ENCODE assay signal across 8 mouse cellular contexts in genomic region chr4:130006533-130006932, GRCm38 (mm10). TPM values are rescaled to one million over a fixed set of nuclear protein-coding genes. Genes with fewer than 3 reads are reported as not detected.
DNase-seq lines count a peak whose midpoint lies in the region; ATAC-seq lines count a peak whose summit lies in the region.

No protein-coding gene starts in this region.

- peak overlapping the region; percentile 58 for H3K4me2 ChIP-seq in liver, embryonic 11.5 days
- peak overlapping the region; percentile 50 for H3K4me2 ChIP-seq in embryonic facial prominence, embryonic 14.5 days (ENCODE audit: low read depth, low read length)
- H3K4me2 ChIP-seq in limb, embryonic 12.5 days, result peak overlapping the region; percentile 64
- H3K4me2 ChIP-seq in neural tube, embryonic 15.5 days, result peak overlapping the region; percentile 37

- no peak overlapping the region for H3K9ac ChIP-seq in liver, embryonic 11.5 days (ENCODE audit: low read depth, low read length)
- H3K9ac ChIP-seq in embryonic facial prominence, embryonic 14.5 days (ENCODE audit: low read depth, low read length), result peak overlapping the region; percentile 40
- H3K9ac ChIP-seq in limb, embryonic 12.5 days (replicated peaks), result peak overlapping the region; percentile 53
- H3K9ac ChIP-seq in neural tube, embryonic 15.5 days (replicated peaks), result no peak overlapping the region

- DNase-seq in liver, embryonic 11.5 days (ENCODE audit: low spot score), result no peak
- DNase-seq in liver, result no peak
- DNase-seq in embryonic facial prominence, embryonic 14.5 days (ENCODE audit: low spot score), result no peak
- no peak for DNase-seq in adrenal gland, adult 18-20 months (ENCODE audit: low spot score in 2 of 2)
- no peak for DNase-seq in lung, adult 18-20 months

- ATAC-seq in liver, embryonic 11.5 days (replicated peaks; ENCODE audit: low FRiP score), result no peak; the same call in 1 of the 2 replicates
- no peak for ATAC-seq in embryonic facial prominence, embryonic 14.5 days (ENCODE audit: low read depth)
- no peak for ATAC-seq in limb, embryonic 12.5 days (ENCODE audit: insufficient number of reproducible peaks, insufficient read depth, low FRiP score, low TSS enrichment, low read depth)
- no peak for ATAC-seq in neural tube, embryonic 15.5 days (ENCODE audit: low FRiP score)
- no peak for ATAC-seq in CD4-positive, CD25-positive, alpha-beta regulatory T cell, adult 4 months

- no peaks in the 10 kb centered on the region for H3K9me3 ChIP-seq in liver, embryonic 11.5 days (ENCODE audit: control insufficient read depth, low read length)
- no peaks in the 10 kb centered on the region for H3K9me3 ChIP-seq in embryonic facial prominence, embryonic 14.5 days (ENCODE audit: control insufficient read depth, low read length)
- H3K9me3 ChIP-seq in limb, embryonic 12.5 days, result no peaks in the 10 kb centered on the region
- no peaks in the 10 kb centered on the region for H3K9me3 ChIP-seq in neural tube, embryonic 15.5 days (replicated peaks)

- H3K36me3 ChIP-seq in liver, embryonic 11.5 days (ENCODE audit: control insufficient read depth, insufficient read depth, low read length), result no peaks in the 10 kb centered on the region
- peaks cover 21% of the 10 kb centered on the region; the same call in 1 of the 2 replicates for H3K36me3 ChIP-seq in embryonic facial prominence, embryonic 14.5 days (ENCODE audit: control insufficient read depth, insufficient read depth, low read length)
- peaks cover 5% of the 10 kb centered on the region; the same call in 1 of the 2 replicates for H3K36me3 ChIP-seq in limb, embryonic 12.5 days
- H3K36me3 ChIP-seq in neural tube, embryonic 15.5 days, result peaks cover 28% of the 10 kb centered on the region

- peak overlapping the region; percentile 29 for H3K4me3 ChIP-seq in liver, embryonic 11.5 days (ENCODE audit: low read depth, low read length)
- peak overlapping the region; percentile 23 for H3K4me3 ChIP-seq in embryonic facial prominence, embryonic 14.5 days (ENCODE audit: low read depth, low read length)
- H3K4me3 ChIP-seq in limb, embryonic 12.5 days (replicated peaks), result peak overlapping the region; percentile 36
- H3K4me3 ChIP-seq in neural tube, embryonic 15.5 days (replicated peaks), result no peak overlapping the region

- H3K27ac ChIP-seq in liver, embryonic 11.5 days (ENCODE audit: low read depth, low read length), result no peak overlapping the region
- no peak overlapping the region for H3K27ac ChIP-seq in embryonic facial prominence, embryonic 14.5 days (replicated peaks; ENCODE audit: low read depth, low read length)
- no peak overlapping the region for H3K27ac ChIP-seq in limb, embryonic 12.5 days
- H3K27ac ChIP-seq in neural tube, embryonic 15.5 days (replicated peaks), result no peak overlapping the region

- 0 out of 2 replicates have a peak, but pooled peaks cover 3% of the 10 kb centered on the region for H3K4me1 ChIP-seq in liver, embryonic 11.5 days (replicated peaks; ENCODE audit: control insufficient read depth, insufficient read depth, low read length)
- H3K4me1 ChIP-seq in embryonic facial prominence, embryonic 14.5 days (ENCODE audit: control insufficient read depth, insufficient read depth, low read length), result peaks cover 4% of the 10 kb centered on the region; the same call in 1 of the 2 replicates
- peaks cover 17% of the 10 kb centered on the region for H3K4me1 ChIP-seq in limb, embryonic 12.5 days (replicated peaks)
- peaks cover 16% of the 10 kb centered on the region for H3K4me1 ChIP-seq in neural tube, embryonic 15.5 days

- WGBS in liver, embryonic 11.5 days, result 7% methylated on average over 22 of the region's 25 CpGs
- WGBS in embryonic facial prominence, embryonic 14.5 days, result 16% methylated on average over 21 of the region's 25 CpGs
- WGBS in limb, embryonic 12.5 days, result 17% methylated on average over 25 of the region's 25 CpGs
- 21% methylated on average over 25 of the region's 25 CpGs for WGBS in neural tube, embryonic 15.5 days

- H3K27me3 ChIP-seq in liver, embryonic 11.5 days (replicated peaks; ENCODE audit: control insufficient read depth, insufficient read depth, low read length), result peaks cover 52% of the 10 kb centered on the region
- H3K27me3 ChIP-seq in embryonic facial prominence, embryonic 14.5 days (replicated peaks; ENCODE audit: control insufficient read depth, insufficient read depth, low read length), result peaks cover 6% of the 10 kb centered on the region; the same call in 1 of the 2 replicates
- peaks cover 77% of the 10 kb centered on the region for H3K27me3 ChIP-seq in limb, embryonic 12.5 days
- H3K27me3 ChIP-seq in neural tube, embryonic 15.5 days (replicated peaks), result no peaks in the 10 kb centered on the region

RNA-seq across cellular contexts. Expression of gene Adgrb2, which starts 21.9 kb away (rescaled TPM):
- 1.1 and 1.3 TPM in 2 replicates for polyA plus RNA-seq in liver, embryonic 11.5 days (2014; fragmentation: Nextera tagmentation; extraction: Ambion mirVana)
- polyA plus RNA-seq in embryonic facial prominence, embryonic 14.5 days (2014; fragmentation: Nextera tagmentation; extraction: Ambion mirVana), result 4.0 and 6.7 TPM in 2 replicates
- polyA plus RNA-seq in limb, embryonic 12.5 days (2016; fragmentation: Nextera tagmentation; extraction: Ambion mirVana), result 3.1 and 3.6 TPM in 2 replicates
- 11.9 and 15.5 TPM in 2 replicates for polyA plus RNA-seq in neural tube, embryonic 15.5 days (2015; fragmentation: Nextera tagmentation; extraction: Ambion mirVana)
- polyA plus RNA-seq in CD4-positive, CD25-positive, alpha-beta regulatory T cell, adult 4 months (2017; shearing (Covaris generic)), result under 1 TPM in 1 of 2 experiments, not detected in 1; 0.34 TPM
- 10 to 100 TPM; 20.4 to 23.9 TPM for total RNA-seq in adrenal gland, adult 18-20 months (2021)

RNA-seq across cellular contexts. Expression of gene Col16a1, which starts 41.1 kb away (rescaled TPM):
- polyA plus RNA-seq in liver, embryonic 11.5 days (2014; fragmentation: Nextera tagmentation; extraction: Ambion mirVana), result 4.2 and 6.0 TPM in 2 replicates
- 180 and 188 TPM in 2 replicates for polyA plus RNA-seq in embryonic facial prominence, embryonic 14.5 days (2014; fragmentation: Nextera tagmentation; extraction: Ambion mirVana)
- polyA plus RNA-seq in limb, embryonic 12.5 days (2016; fragmentation: Nextera tagmentation; extraction: Ambion mirVana), result 24.2 and 30.9 TPM in 2 replicates
- polyA plus RNA-seq in neural tube, embryonic 15.5 days (2015; fragmentation: Nextera tagmentation; extraction: Ambion mirVana), result 24.5 and 25.8 TPM in 2 replicates
- not detected for polyA plus RNA-seq in CD4-positive, CD25-positive, alpha-beta regulatory T cell, adult 4 months (2017; shearing (Covaris generic))
- total RNA-seq in adrenal gland, adult 18-20 months (2021), result 10 to 100 TPM; 13.2 to 14.7 TPM

Comparison
In these comparisons a context has a peak if more than half of its experiments do, and no peak if none do; other contexts are left out.
1. H3K9ac ChIP-seq: peak in embryonic facial prominence, embryonic 14.5 days (single experiment) and limb, embryonic 12.5 days (single experiment); none in liver, embryonic 11.5 days (single experiment) and neural tube, embryonic 15.5 days (single experiment).
2. Peak in every context shown above with its lines, with median percentiles within 50 percentile points of each other: H3K4me2 ChIP-seq.